Mouse (Mus musculus) small intestine, adult 2 months (tissue): ENCODE data around the gene Npas3.

Experiments used
- CTCF ChIP-seq: fragments of 200-500 bp; IDR thresholded peaks from 2 replicates; pipeline ENCODE4 v1.5.1; 2012; ENCODE audit warnings: low read depth, mild to moderate bottlenecking, control low read depth, inconsistent platforms, low read length, moderate library complexity, mixed read lengths; ENCODE audit not compliant: insufficient replicate concordance, insufficient read length; ENCODE audit errors: extremely low read depth
- POLR2A ChIP-seq: fragments of 200-500 bp; IDR thresholded peaks from 2 replicates; pipeline ENCODE4 v1.6.1; 2012; ENCODE audit warnings: low read depth, mild to moderate bottlenecking, control low read depth, inconsistent platforms, low read length, moderate library complexity

GRCm38 (mm10) chr12:53794718-53795400 is 546.4 kb downstream of the Npas3 start:
- TF ChIP-seq POLR2A (no peak), CTCF (no peak)
